Mouse (Mus musculus) small intestine, adult 2 months (tissue): Measurements from ENCODE around the gene Eed.

ENCODE experiments used
- CTCF ChIP-seq: fragments of 200-500 bp; IDR thresholded peaks from 2 replicates; pipeline ENCODE4 v1.5.1; 2012; ENCODE audit warnings: low read depth, mild to moderate bottlenecking, control low read depth, inconsistent platforms, low read length, moderate library complexity, mixed read lengths; ENCODE audit not compliant: insufficient replicate concordance, insufficient read length; ENCODE audit errors: extremely low read depth
- POLR2A ChIP-seq: fragments of 200-500 bp; IDR thresholded peaks from 2 replicates; pipeline ENCODE4 v1.6.1; 2012; ENCODE audit warnings: low read depth, mild to moderate bottlenecking, control low read depth, inconsistent platforms, low read length, moderate library complexity

DNA sequence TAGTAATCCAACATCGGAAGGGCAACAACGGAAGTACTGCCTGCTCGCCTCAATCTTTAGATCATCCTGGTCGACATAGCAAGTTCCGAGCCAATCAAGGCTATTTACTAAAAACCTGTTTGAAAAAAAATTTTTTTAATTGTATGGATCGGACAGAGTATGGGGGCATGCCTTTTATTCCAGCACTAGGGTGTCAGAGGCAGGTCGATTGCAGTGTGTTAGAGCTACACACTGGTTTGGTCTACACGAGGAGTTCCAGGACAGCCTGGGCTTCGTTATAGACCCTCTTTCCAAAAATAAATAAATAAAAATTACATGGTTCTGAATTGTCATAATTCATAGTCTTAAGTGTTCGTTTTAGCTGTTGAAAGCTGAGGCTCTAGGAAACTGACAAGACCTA, 774 bp upstream of the Eed start:
- no peak for TF ChIP-seq POLR2A
- TF ChIP-seq CTCF: no peak
